Mouse (Mus musculus): Measurements from ENCODE around the gene Nolc1. TPM values are rescaled to one million over a fixed set of nuclear protein-coding genes. Genes with fewer than 3 reads are reported as not detected.

Gene Nolc1
- 79.8 to 107 TPM (median 96.6 TPM) in 4 replicates for total RNA-seq (2023; ENCODE audit: inconsistent age)

DNA sequence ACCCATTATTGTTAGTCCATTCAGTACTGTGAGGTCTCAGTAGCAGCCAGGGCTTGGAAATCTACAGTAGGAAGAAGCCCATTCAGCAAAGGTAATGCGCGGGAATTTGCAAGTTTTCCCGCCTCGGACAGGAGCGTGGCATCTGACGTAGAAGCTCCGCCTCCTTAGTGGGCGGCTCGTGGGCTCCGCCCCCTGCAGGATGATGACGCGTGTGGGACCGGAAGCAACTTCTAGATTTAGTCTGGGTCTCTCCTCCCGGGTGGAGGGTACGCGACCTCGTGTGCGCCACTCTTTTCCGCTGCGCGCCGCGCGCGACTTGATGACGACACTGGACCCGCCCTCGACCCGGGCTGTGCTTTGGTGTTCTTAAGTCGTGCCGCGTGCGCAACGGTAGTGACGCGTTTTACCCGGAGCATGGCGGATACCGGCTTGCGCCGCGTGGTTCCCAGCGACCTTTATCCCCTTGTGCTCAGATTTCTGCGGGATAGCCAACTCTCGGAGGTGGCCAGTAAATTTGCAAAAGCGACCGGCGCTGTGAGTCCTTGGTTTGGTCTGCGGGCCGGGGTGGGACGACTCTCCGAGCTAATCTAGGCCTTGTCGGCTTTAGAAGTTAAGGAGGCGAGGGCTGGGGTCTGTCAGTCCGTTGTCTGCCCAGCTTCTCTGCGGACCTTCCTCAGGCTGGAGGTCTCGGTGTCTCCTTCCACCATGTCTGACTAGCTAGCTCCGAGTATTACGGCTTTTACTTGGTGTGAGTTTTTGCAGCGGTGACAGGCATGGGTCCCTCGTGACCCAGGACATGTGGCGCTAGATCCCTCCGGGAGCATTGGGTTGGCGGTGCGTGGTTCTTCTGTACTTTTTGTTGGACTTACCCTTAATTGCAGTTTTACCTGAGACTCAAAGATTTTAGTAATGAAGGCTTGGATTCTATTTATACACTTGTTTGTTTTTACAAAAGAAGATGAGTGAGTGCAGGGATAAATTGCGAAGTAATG lies at the start of gene Nolc1:
Gene Nolc1 (plus strand): TSS at position 248 of the 992 bp plus-strand sequence.

DNA sequence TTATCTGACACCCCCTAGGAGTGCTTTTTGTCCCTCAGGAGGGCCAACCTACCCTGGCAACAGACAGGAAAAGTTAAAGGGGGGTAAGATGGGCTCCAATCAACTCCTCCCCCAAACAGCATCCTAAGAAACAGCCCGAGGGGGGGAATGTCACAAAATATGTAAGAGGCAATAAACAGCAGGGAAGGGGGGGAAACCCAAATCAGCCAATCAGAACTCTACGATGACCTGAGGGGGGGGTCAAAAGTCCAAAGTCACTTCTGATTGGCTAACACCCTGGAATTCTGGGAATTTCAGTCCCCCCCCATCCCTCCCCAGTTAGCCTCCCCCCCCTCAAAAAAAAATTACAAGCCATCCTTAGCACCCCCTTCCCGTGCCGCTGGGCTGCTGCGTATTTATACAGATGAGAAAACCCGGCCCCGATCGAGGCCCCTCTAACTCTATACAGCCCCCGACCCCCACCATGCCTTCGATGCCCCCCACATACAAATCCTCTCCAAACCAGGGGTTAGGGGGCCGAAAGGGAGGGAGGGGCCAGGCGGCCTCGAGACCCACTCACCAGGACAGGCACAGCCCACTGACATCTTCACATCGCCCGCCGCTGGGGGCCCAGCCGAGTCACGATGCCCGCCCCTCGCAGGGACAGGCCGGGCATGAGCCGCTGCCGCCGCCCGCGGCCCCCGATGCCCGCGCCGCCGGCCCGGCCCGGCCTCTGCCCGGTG lies 31.2 kb upstream of the Nolc1 start, which contains the start of gene Pprc1:
Gene Pprc1 (plus strand): TSS at position 616 of the 722 bp plus-strand sequence.

DNA sequence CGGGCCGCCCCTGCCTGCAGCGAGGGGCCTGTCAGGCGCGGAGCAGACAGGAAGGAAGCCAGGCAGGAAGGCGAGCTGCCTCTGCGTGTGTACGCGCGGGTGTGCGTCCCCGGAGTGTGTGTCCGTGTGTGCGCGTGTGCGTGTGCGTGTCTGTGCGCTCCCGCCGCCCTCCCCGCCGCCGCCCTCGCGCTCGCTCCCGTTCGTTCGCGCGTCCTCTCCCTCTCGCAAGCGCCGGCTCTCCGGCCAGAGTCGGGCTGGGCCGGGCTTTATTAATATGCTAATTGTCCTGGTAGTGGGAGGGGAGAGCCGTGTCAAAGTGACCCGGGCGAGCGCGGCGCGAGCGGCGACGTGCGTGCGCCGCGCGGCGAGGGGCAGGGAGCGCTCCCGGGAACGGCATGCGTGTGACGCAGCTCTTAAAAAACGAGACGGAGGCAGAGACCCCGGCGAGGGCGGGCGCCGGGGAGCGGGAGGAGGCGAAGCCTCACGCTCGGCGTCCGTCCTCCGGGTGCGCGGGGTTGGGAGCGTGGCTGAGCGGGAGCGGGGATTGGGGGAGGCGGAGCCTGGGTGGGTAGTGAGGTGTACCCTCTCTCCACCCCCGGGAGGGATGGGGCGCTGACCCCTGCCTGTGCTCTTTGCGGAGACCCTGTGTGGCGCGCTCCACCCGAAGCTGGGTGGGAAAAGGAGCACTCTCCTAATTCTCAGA lies 30.5 kb upstream of the Nolc1 start, which contains the start of gene Ldb1:
Gene Ldb1 (minus strand): TSS at position 222 of the 703 bp plus-strand sequence.

GRCm38 (mm10) chr19:46131694-46132525 lies 56.2 kb downstream of the Nolc1 start, which contains the start of gene Elovl3:
Elovl3 (plus strand) TSS chr19:46131897.

Other genes with a start within 250 kb of the Nolc1 start
- 24.2 to 25.7 TPM (median 25.3 TPM) in 4 replicates for gene Armh3, start 77.4 kb upstream of the Nolc1 start, total RNA-seq (2023; ENCODE audit: inconsistent age)
- 6.5 to 8.9 TPM (median 7.9 TPM) in 4 replicates for gene Hps6, start 72.4 kb upstream of the Nolc1 start, total RNA-seq (2023; ENCODE audit: inconsistent age)
- gene Pprc1, start 31.0 kb upstream of the Nolc1 start, total RNA-seq (2023; ENCODE audit: inconsistent age) = 73.8 to 81.7 TPM (median 76.9 TPM) in 4 replicates
- gene Ldb1, start 30.6 kb upstream of the Nolc1 start, total RNA-seq (2023; ENCODE audit: inconsistent age) = 215 to 233 TPM (median 225 TPM) in 4 replicates
- not detected in 4 replicates for gene Elovl3, start 56.0 kb downstream of the Nolc1 start, total RNA-seq (2023; ENCODE audit: inconsistent age)
- gene Pitx3, start 72.5 kb downstream of the Nolc1 start, total RNA-seq (2023; ENCODE audit: inconsistent age) = not detected in 4 replicates
- gene Gbf1, start 76.6 kb downstream of the Nolc1 start, total RNA-seq (2023; ENCODE audit: inconsistent age) = 114 to 128 TPM (median 121 TPM) in 4 replicates
- gene Nfkb2, start 228.5 kb downstream of the Nolc1 start, total RNA-seq (2023; ENCODE audit: inconsistent age) = 232 to 244 TPM (median 239 TPM) in 4 replicates